Mouse (Mus musculus) liver, adult 2 months (tissue): ENCODE measurements around the gene Eri3.

Experiments used
- CTCF ChIP-seq: fragments of 200-500 bp; IDR thresholded peaks from 2 replicates; pipeline ENCODE4 v1.5.1; 2011; ENCODE audit warnings: low read depth, low read length, control low read depth
- POLR2A ChIP-seq: fragments of 200-500 bp; IDR thresholded peaks from 2 replicates; pipeline ENCODE4 v1.6.1; 2011; ENCODE audit warnings: low read length, control low read depth; ENCODE audit not compliant: insufficient read depth; ENCODE audit errors: extremely low read depth

DNA sequence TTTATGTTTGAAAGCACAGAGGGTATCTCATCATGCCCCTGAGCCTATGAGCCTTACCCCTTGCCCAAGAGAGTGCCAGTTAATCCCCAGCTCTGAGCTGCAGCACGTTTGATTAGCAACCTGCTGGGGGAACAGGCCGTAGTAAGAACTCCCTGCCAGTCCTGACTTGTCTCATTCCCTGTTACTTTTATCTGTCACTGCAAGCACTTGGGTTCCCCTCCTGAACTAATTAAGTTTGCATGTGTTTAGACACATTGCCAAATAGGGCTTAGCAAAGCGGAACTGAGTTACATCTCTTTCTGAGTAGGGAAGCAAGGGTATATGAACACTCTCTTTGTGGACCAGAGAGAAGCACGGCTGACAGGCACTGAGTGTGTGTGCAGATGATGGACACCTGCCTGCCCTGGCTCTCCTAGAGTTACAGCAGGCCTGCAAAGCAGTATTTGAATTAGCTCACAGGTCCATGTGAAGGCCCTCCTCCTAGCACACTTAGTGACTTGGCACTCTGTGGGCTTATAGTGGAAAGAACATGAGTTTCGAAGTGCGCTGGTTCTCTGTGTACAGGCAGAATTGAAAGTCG is 49.9 kb downstream of the Eri3 start:
- TF ChIP-seq POLR2A = no peak
- no peak for TF ChIP-seq CTCF
